Mouse (Mus musculus) heart, embryonic 13.5 days (tissue): Measurements from ENCODE around the gene Slc9a6. TPM values are rescaled to one million over a fixed set of nuclear protein-coding genes. Genes with fewer than 3 reads are reported as not detected.

Experiments used
- ATAC-seq: fragments of 200-750 bp; cut with Nextera tagmentation; 2 replicates; pipeline ENCODE4 v1.8.0; 2017; ENCODE audit warnings: moderate TSS enrichment; ENCODE audit not compliant: insufficient number of reproducible peaks, low FRiP score, low TSS enrichment; ENCODE audit errors: extremely low read depth
- H3K27ac ChIP-seq: fragments of 300-500 bp; sonication (generic); replicated peaks from 2 replicates; pipeline ENCODE4 v1.5.1; 2015; ENCODE audit warnings: moderate library complexity, mild to moderate bottlenecking, inconsistent platforms
- H3K27me3 ChIP-seq: fragments of 300-500 bp; sonication (generic); replicated peaks from 2 replicates; pipeline ENCODE4 v1.6.1; 2015; ENCODE audit warnings: mild to moderate bottlenecking, inconsistent platforms
- H3K36me3 ChIP-seq: fragments of 300-500 bp; sonication (generic); 2 replicates; pipeline ENCODE4 v1.6.1; 2015; ENCODE audit warnings: mild to moderate bottlenecking, inconsistent platforms
- H3K4me1 ChIP-seq: fragments of 300-500 bp; sonication (generic); 2 replicates; pipeline ENCODE4 v1.6.1; 2015; ENCODE audit warnings: inconsistent platforms
- H3K4me2 ChIP-seq: fragments of 300-500 bp; sonication (generic); 2 replicates; pipeline ENCODE4 v1.6.1; 2015; ENCODE audit warnings: inconsistent platforms, mild to moderate bottlenecking, moderate library complexity
- H3K4me3 ChIP-seq: fragments of 300-500 bp; sonication (generic); 2 replicates; pipeline ENCODE4 v1.5.1; 2015; ENCODE audit warnings: moderate library complexity, mild to moderate bottlenecking, inconsistent platforms
- H3K9ac ChIP-seq: fragments of 300-500 bp; sonication (generic); 2 replicates; pipeline ENCODE4 v1.6.1; 2015; ENCODE audit warnings: inconsistent platforms, mild to moderate bottlenecking, moderate library complexity
- H3K9me3 ChIP-seq: fragments of 300-500 bp; sonication (generic); 2 replicates; pipeline ENCODE4 v1.6.1; 2016; ENCODE audit warnings: inconsistent platforms
- WGBS: fragments of 180-500 bp; shearing (Covaris S2); methylation state at CpG from one replicate; pipeline ENCODE4 v1.1.7; 2015; ENCODE audit warnings: mixed read lengths; 5-methylcytosine and 5-hydroxymethylcytosine counted together
- polyA plus RNA-seq: library from polyadenylated mRNA; unstranded; fragments of >200 nt; fragmentation: Nextera tagmentation; extraction: Ambion mirVana; gene quantifications from 2 replicates; pipeline ENCODE4 v1.2.1, GENCODE M21; 2015

Slc9a6 gene
- 5.9 and 6.9 TPM in 2 replicates for polyA plus RNA-seq

DNA sequence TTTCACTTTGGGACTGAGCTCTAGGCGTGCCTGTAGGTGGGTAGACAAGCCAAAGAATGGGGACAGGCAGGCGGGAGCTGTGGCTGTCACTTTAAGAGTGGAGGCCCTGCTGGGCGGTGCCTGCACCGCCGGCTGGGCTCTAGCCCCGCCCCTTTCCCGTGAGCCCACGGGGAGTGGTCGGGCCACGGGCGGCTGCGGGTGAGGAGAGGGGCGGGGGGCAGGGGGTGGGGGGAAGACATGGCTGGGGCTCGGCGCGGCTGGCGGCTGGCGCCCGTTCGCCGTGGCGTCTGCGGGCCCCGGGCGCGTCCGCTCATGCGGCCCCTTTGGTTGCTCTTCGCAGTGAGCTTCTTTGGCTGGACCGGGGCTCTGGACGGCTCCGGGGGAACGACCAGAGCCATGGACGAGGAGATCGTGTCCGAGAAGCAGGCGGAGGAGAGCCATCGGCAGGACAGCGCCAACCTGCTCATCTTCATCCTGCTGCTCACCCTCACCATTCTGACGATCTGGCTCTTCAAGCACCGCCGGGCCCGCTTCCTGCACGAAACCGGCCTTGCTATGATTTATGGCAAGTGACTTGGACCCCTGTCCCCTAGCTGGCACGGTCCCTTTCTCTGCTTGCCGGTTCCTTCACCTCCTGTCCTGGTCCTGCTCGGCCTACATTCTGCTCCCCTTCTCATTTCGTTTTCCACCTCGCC is at the start of gene Slc9a6:
TSS of gene Slc9a6 (plus strand) at position 135 of the 695 bp plus-strand sequence.
- Histone ChIP-seq H3K9me3 (no peaks in the 10 kb centered on the region), H3K4me1 (peaks cover 5% of the 10 kb centered on the region; the same call in 1 of the 2 replicates), H3K4me3 (peak within 1 kb of the TSS; percentile 70), H3K9ac (peak within 1 kb of the TSS; percentile 84), H3K36me3 (no peaks in the 10 kb centered on the region), H3K27ac (peak within 1 kb of the TSS; percentile 69), H3K27me3 (no peaks in the 10 kb centered on the region), H3K4me2 (peak within 1 kb of the TSS; percentile 72)
- ATAC-seq: peak; percentile 94
- 3% methylated on average over 33 of the region's 50 CpGs for WGBS

DNA sequence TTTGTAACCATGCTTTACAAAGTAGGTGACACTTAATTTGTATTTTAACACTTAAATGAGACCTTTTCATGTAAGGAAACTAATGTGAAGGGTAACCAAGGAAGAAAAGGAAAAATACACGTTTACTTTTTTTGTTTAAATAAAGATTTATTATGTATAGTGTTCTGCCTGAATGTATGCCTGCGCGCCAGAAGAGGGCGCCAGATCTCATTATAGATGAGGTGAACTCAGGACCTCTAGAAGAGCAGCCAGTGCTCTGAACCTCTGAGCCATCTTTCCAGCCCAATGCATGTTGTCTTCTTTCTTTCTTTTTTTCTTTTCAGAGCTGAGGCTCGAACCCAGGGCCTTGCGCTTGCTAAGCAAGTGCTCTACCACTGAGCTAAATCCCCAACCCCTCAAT is 37.1 kb upstream of the Slc9a6 start:
- ATAC-seq: no peak

GRCm38 (mm10) chrX:56578200-56578599 is 31.4 kb upstream of the Slc9a6 start:
- Histone ChIP-seq H3K9ac (no peak overlapping the region), H3K4me1 (no peaks in the 10 kb centered on the region), H3K27me3 (no peaks in the 10 kb centered on the region), H3K4me3 (no peak overlapping the region), H3K36me3 (no peaks in the 10 kb centered on the region), H3K4me2 (no peak overlapping the region), H3K27ac (no peak overlapping the region), H3K9me3 (no peaks in the 10 kb centered on the region)
- WGBS: 66% methylated on average over 2 of the region's 2 CpGs
- ATAC-seq: no peak

More for the DNA sequence above, 37.1 kb upstream of the Slc9a6 start:
- H3K27ac ChIP-seq: no peak overlapping the region
- no peaks in the 10 kb centered on the region for H3K27me3 ChIP-seq
- no peak overlapping the region for H3K4me3 ChIP-seq
- H3K36me3 ChIP-seq: no peaks in the 10 kb centered on the region
- WGBS: 16% methylated on average over 6 of the region's 6 CpGs
- no peaks in the 10 kb centered on the region for H3K4me1 ChIP-seq
- H3K4me2 ChIP-seq: no peak overlapping the region
- H3K9ac ChIP-seq: no peak overlapping the region
- no peaks in the 10 kb centered on the region for H3K9me3 ChIP-seq

DNA sequence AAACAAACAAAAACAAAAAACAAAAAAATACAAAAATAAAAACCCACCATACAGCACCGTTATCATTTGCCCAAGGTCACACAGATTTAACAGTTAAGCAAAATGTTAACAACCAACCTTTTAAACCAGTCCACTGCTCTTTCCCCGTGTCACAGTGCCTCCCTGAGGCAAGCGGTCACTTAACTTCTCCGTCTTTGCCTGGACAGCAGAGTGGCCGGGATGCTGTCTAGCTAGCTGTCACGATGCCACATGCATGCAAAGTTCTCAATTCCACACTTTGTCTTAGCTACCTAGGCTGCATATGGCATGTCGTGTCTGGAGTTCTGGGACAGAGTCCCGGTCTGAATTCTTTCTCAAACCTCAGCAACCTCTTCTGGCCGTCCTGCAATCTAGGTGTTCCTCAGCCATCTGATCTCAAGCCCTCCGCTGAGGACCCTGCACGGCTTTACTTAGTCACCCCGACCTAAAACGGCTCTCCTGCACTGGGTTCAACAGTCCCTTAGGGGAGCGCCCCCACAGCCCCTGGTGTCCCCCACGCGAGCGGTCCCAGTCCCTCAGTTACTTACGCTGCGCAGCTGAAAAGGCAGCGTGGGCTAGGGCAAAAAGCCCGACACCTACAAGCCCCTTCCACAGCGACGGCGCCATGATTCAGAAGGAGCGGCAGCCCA is 12.2 kb upstream of the Slc9a6 start:
- peaks cover 7% of the 10 kb centered on the region for H3K4me1 ChIP-seq
- no peaks in the 10 kb centered on the region for H3K36me3 ChIP-seq
- peak overlapping the region; percentile 67 for H3K4me2 ChIP-seq
- WGBS: 10% methylated on average over 25 of the region's 25 CpGs
- H3K9ac ChIP-seq: peak overlapping the region; percentile 89
- H3K9me3 ChIP-seq: no peaks in the 10 kb centered on the region
- peak overlapping the region; percentile 76 for H3K27ac ChIP-seq
- H3K27me3 ChIP-seq: no peaks in the 10 kb centered on the region
- H3K4me3 ChIP-seq: peak overlapping the region; percentile 78
- ATAC-seq: peak; percentile 27; the same call in 1 of the 2 replicates

- H3K4me3 ChIP-seq: peak within 1 kb of the TSS; percentile 78
- H3K4me1 ChIP-seq: peaks cover 7% of the 10 kb centered on the region
- H3K36me3 ChIP-seq: no peaks in the 10 kb centered on the region
- peak within 1 kb of the TSS; percentile 89 for H3K9ac ChIP-seq
- H3K27ac ChIP-seq: peak within 1 kb of the TSS; percentile 76
- peak within 1 kb of the TSS; percentile 68 for H3K4me2 ChIP-seq
- H3K9me3 ChIP-seq: no peaks in the 10 kb centered on the region
- no peaks in the 10 kb centered on the region for H3K27me3 ChIP-seq
- peak; percentile 92 for ATAC-seq
- 6% methylated on average over 39 of the region's 44 CpGs for WGBS
Measured at GRCm38 (mm10) chrX:56597887-56598640, 11.5 kb upstream of the Slc9a6 start, which contains the start of gene Mmgt1. Gene Mmgt1 (minus strand): TSS chrX:56598069.

- WGBS: 74% methylated on average over 2 of the region's 2 CpGs
- ATAC-seq: no peak
- H3K4me2 ChIP-seq: no peak overlapping the region
- H3K27ac ChIP-seq: no peak overlapping the region
- peaks cover 5% of the 10 kb centered on the region; the same call in 1 of the 2 replicates for H3K4me1 ChIP-seq
- H3K9me3 ChIP-seq: no peaks in the 10 kb centered on the region
- no peak overlapping the region for H3K9ac ChIP-seq
- no peak overlapping the region for H3K4me3 ChIP-seq
- no peaks in the 10 kb centered on the region for H3K27me3 ChIP-seq
- H3K36me3 ChIP-seq: no peaks in the 10 kb centered on the region
Measured at GRCm38 (mm10) chrX:56606536-56606935, 3.0 kb upstream of the Slc9a6 start.

- no peak overlapping the region for H3K9ac ChIP-seq
- 40% methylated on average over 7 of the region's 7 CpGs for WGBS
- H3K4me3 ChIP-seq: no peak overlapping the region
- H3K4me2 ChIP-seq: no peak overlapping the region
- ATAC-seq: no peak
- no peaks in the 10 kb centered on the region for H3K27me3 ChIP-seq
- H3K9me3 ChIP-seq: no peaks in the 10 kb centered on the region
- H3K36me3 ChIP-seq: no peaks in the 10 kb centered on the region
- peaks cover 5% of the 10 kb centered on the region; the same call in 1 of the 2 replicates for H3K4me1 ChIP-seq
- no peak overlapping the region for H3K27ac ChIP-seq
Measured at GRCm38 (mm10) chrX:56607032-56607710, 2.4 kb upstream of the Slc9a6 start.

DNA sequence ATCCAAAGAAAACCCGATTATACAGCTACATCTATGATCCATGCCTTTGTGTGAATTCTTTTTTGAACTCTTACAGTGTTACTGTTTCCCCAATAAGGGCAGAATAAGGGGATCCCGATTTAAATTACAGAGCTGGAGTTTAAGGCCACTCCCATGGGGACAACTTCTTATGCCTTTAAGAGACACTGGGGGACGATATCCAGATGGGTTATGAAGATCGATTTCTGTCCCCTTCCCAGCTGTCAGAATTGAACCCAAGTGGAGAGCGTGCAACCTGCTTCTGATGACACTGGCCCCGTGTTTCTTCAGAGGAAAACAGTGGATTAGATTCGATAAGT is 303 bp upstream of the Slc9a6 start:
- H3K9ac ChIP-seq: peak overlapping the region; percentile 78
- H3K4me1 ChIP-seq: peaks cover 5% of the 10 kb centered on the region; the same call in 1 of the 2 replicates
- WGBS: 18% methylated on average over 7 of the region's 7 CpGs
- peak overlapping the region; percentile 72 for H3K4me2 ChIP-seq
- no peaks in the 10 kb centered on the region for H3K27me3 ChIP-seq
- ATAC-seq: no peak
- H3K9me3 ChIP-seq: no peaks in the 10 kb centered on the region
- no peaks in the 10 kb centered on the region for H3K36me3 ChIP-seq
- 0 out of 2 replicates have a peak overlapping the region, but pooled peaks have one; percentile 24 for H3K27ac ChIP-seq
- peak overlapping the region; percentile 70 for H3K4me3 ChIP-seq

- ATAC-seq: no peak
- WGBS: 9% methylated on average over 12 of the region's 13 CpGs
- H3K4me3 ChIP-seq: peak overlapping the region; percentile 70
Measured at GRCm38 (mm10) chrX:56610318-56610694, 749 bp downstream of the Slc9a6 start.

GRCm38 (mm10) chrX:56615236-56615635 is 5.7 kb downstream of the Slc9a6 start:
- H3K36me3 ChIP-seq: no peaks in the 10 kb centered on the region
- no peak overlapping the region for H3K27ac ChIP-seq
- no peak overlapping the region for H3K4me3 ChIP-seq
- no peak for ATAC-seq
- 69% methylated on average over 2 of the region's 2 CpGs for WGBS
- no peaks in the 10 kb centered on the region for H3K9me3 ChIP-seq
- no peaks in the 10 kb centered on the region for H3K27me3 ChIP-seq
- peaks cover 5% of the 10 kb centered on the region; the same call in 1 of the 2 replicates for H3K4me1 ChIP-seq
- H3K9ac ChIP-seq: no peak overlapping the region
- no peak overlapping the region for H3K4me2 ChIP-seq

More at GRCm38 (mm10) chrX:56610318-56610694, 749 bp downstream of the Slc9a6 start:
- Histone ChIP-seq H3K27me3 (no peaks in the 10 kb centered on the region), H3K9ac (peak overlapping the region; percentile 84), H3K4me2 (peak overlapping the region; percentile 72), H3K9me3 (no peaks in the 10 kb centered on the region), H3K36me3 (no peaks in the 10 kb centered on the region), H3K4me1 (peaks cover 5% of the 10 kb centered on the region; the same call in 1 of the 2 replicates), H3K27ac (peak overlapping the region; percentile 69)
